28 mouse cellular contexts compared by ENCODE assay signal in the genomic region with DNA sequence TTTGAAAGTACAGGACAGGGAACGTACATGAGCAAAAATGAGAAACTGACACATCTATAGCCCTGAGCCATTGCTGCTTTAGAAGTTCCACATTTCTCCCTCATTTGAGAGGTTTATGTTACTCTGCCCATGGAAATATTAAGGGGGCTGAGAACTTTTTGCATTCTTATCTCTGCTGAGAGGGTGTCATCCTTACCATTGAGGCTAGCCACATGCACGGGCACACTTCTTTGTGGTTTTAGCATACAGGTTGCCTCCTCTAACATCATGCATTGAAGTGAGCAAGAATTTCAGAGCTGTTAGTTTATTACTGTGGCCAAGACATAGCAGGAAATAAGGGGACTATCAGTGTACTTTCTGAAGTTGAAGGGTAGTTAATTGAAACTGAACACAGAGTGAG. TPM values are rescaled to one million over a fixed set of nuclear protein-coding genes. Genes with fewer than 3 reads are reported as not detected.
"Had no signal": no experiment of that assay in that cellular context is flagged by ENCODE, and none has a peak within 500 bp of the region (broad histone marks: within the 10 kb centered on the region; RNA-seq: fewer than 3 reads in every experiment).

No protein-coding gene starts in this region.

- H3K27ac ChIP-seq: lung, embryonic 15.5 days; macrophage; midbrain, embryonic 10.5 days; midbrain, embryonic 12.5 days; neural tube, embryonic 13.5 days; neural tube, embryonic 15.5 days had no signal

- H3K4me1 ChIP-seq: lung, embryonic 15.5 days; megakaryocyte, embryonic 14.5 days; midbrain, embryonic 10.5 days; midbrain, embryonic 12.5 days; neural tube, embryonic 13.5 days; neural tube, embryonic 15.5 days had no signal

- DNase-seq: liver, postnatal 0 days; lung, adult 2 months; lung, postnatal 14 days; lung, postnatal 36 days; midbrain, embryonic 14.5 days; retina, postnatal 1 day; right cerebral cortex, adult 18-20 months; right cerebral cortex, postnatal 25 days; right cerebral cortex, postnatal 4 days; spleen, adult 18-20 months; thymus, adult 18-20 months; thymus, postnatal 14 days; thymus, postnatal 36 days had no signal

- H3K4me3 ChIP-seq: lung, embryonic 15.5 days; megakaryocyte, embryonic 14.5 days; midbrain, embryonic 10.5 days; midbrain, embryonic 12.5 days; myocyte; neural tube, embryonic 13.5 days; neural tube, embryonic 15.5 days had no signal

- H3K27me3 ChIP-seq: lung, embryonic 15.5 days; megakaryocyte, embryonic 14.5 days; midbrain, embryonic 12.5 days; neural tube, embryonic 13.5 days; neural tube, embryonic 15.5 days had no signal

- ATAC-seq: liver, postnatal 0 days; lung, postnatal 0 days; midbrain, embryonic 16.5 days had no signal

RNA-seq across cellular contexts. Expression of gene Klra1, which starts 32.5 kb away (rescaled TPM):
- polyA plus RNA-seq: liver, postnatal 0 days; lung, embryonic 15.5 days; lung, postnatal 0 days; midbrain, embryonic 10.5 days; midbrain, embryonic 12.5 days; midbrain, embryonic 14.5 days; midbrain, embryonic 16.5 days; myocyte; neural tube, embryonic 11.5 days; neural tube, embryonic 13.5 days; neural tube, embryonic 15.5 days; small intestine, adult 2 months; stomach, embryonic 14.5 days; stomach, embryonic 16.5 days; thymus, postnatal 0 days had no signal
